Mouse (Mus musculus): ENCODE measurements around the gene Cep72.
"Not testable (repeated sequence)": the region's sequence is repeated elsewhere in the genome, so short reads cannot be mapped to it uniquely, and the experiment has no call there.

Gene Cep72

GRCm38 (mm10) chr13:74030691-74031090, 31.4 kb downstream of the Cep72 start:
- no peak for DNase-seq (ENCODE audit: low spot score)

- no peak for DNase-seq (ENCODE audit: low spot score)
Observed at GRCm38 (mm10) chr13:74029013-74029412, 33.1 kb downstream of the Cep72 start.

- no peak for DNase-seq (ENCODE audit: low spot score)
Observed at GRCm38 (mm10) chr13:74028116-74028515, 34.0 kb downstream of the Cep72 start.

- peak; percentile 36 for DNase-seq (ENCODE audit: low spot score)
Observed at GRCm38 (mm10) chr13:74026215-74026614, 35.9 kb downstream of the Cep72 start.

GRCm38 (mm10) chr13:74025151-74026081, 36.7 kb downstream of the Cep72 start:
- DNase-seq (ENCODE audit: low spot score) = no peak

GRCm38 (mm10) chr13:74019006-74019405, 43.1 kb downstream of the Cep72 start:
- not testable (repeated sequence) for DNase-seq (ENCODE audit: low spot score)

GRCm38 (mm10) chr13:74017426-74017825, 44.7 kb downstream of the Cep72 start:
- no peak for DNase-seq (ENCODE audit: low spot score)

- no peak for DNase-seq (ENCODE audit: low spot score)
Observed at GRCm38 (mm10) chr13:74015908-74016307, 46.2 kb downstream of the Cep72 start.

GRCm38 (mm10) chr13:74010678-74011077, 51.4 kb downstream of the Cep72 start:
- DNase-seq (ENCODE audit: low spot score) = no peak

- DNase-seq (ENCODE audit: low spot score) = no peak
Observed at GRCm38 (mm10) chr13:74009791-74010614, 52.1 kb downstream of the Cep72 start.

GRCm38 (mm10) chr13:74008948-74009718, 53.0 kb downstream of the Cep72 start, which contains the start of gene Tppp:
TSS of gene Tppp (plus strand) at chr13:74009407.
- DNase-seq (ENCODE audit: low spot score) = peak; percentile 88

- not testable (repeated sequence) for DNase-seq (ENCODE audit: low spot score)
Observed at GRCm38 (mm10) chr13:74008216-74008615, 53.9 kb downstream of the Cep72 start.

GRCm38 (mm10) chr13:74006881-74007280, 55.2 kb downstream of the Cep72 start:
- DNase-seq (ENCODE audit: low spot score) = not testable (repeated sequence)

GRCm38 (mm10) chr13:74001492-74001891, 60.6 kb downstream of the Cep72 start:
- DNase-seq (ENCODE audit: low spot score) = no peak

- DNase-seq (ENCODE audit: low spot score) = no peak
Observed at GRCm38 (mm10) chr13:74000961-74001360, 61.1 kb downstream of the Cep72 start.

- DNase-seq (ENCODE audit: low spot score) = no peak
Observed at GRCm38 (mm10) chr13:74000519-74000918, 61.6 kb downstream of the Cep72 start.

GRCm38 (mm10) chr13:73996456-73996855, 65.6 kb downstream of the Cep72 start:
- DNase-seq (ENCODE audit: low spot score) = no peak

- no peak for DNase-seq (ENCODE audit: low spot score)
Observed at GRCm38 (mm10) chr13:73991267-73991666, 70.8 kb downstream of the Cep72 start.

GRCm38 (mm10) chr13:73990761-73991160, 71.3 kb downstream of the Cep72 start:
- peak; percentile 65 for DNase-seq (ENCODE audit: low spot score)

- DNase-seq (ENCODE audit: low spot score) = peak; percentile 30
Observed at GRCm38 (mm10) chr13:73990325-73990724, 71.8 kb downstream of the Cep72 start.
